Comparison of ENCODE assay signal across 24 mouse cellular contexts in genomic region chr4:46475101-46475500, GRCm38 (mm10). TPM values are rescaled to one million over a fixed set of nuclear protein-coding genes. Genes with fewer than 3 reads are reported as not detected.
DNase-seq lines count a peak whose midpoint lies in the region; ATAC-seq and TF ChIP-seq lines count a peak whose summit lies in the region.
"Had no signal": no experiment of that assay in that cellular context is flagged by ENCODE, and none has a peak within 500 bp of the region (broad histone marks: within the 10 kb centered on the region; RNA-seq: fewer than 3 reads in every experiment).

No protein-coding gene starts in this region.

- peak; percentile 4 for DNase-seq in gastrocnemius, adult 2 months
- no peak for DNase-seq in gastrocnemius, adult 18-20 months (ENCODE audit: low spot score)
- peak; percentile 86 for DNase-seq in R1 (ENCODE audit: low read depth, low spot score)
- no peak for DNase-seq in forebrain, embryonic 14.5 days (ENCODE audit: low spot score)
- no peak for DNase-seq in cerebellum, adult 9-11 months
- DNase-seq: adrenal gland, adult 8-10 months; adrenal gland, postnatal 25 days; cerebellum, adult 11-12 months; cerebellum, adult 8-10 months; cerebellum, postnatal 14 days; gastrocnemius, postnatal 25 days; heart, adult 18-20 months; heart, postnatal 10 days; heart, postnatal 36 days; kidney, adult 11 months had no signal

- TF ChIP-seq POLR2A in ES-Bruce4 (IDR thresholded peaks at IDR 0.05; ENCODE audit: insufficient read depth, low read length), result no peak

- H3K4me3 ChIP-seq in gastrocnemius, adult 2 months, result no peak overlapping the region
- no peak overlapping the region for H3K4me3 ChIP-seq in ES-Bruce4 (ENCODE audit: low read depth, low read length)
- H3K4me3 ChIP-seq in forebrain, embryonic 14.5 days (ENCODE audit: low read depth, low read length), result no peak overlapping the region
- H3K4me3 ChIP-seq: forebrain, embryonic 10.5 days; forebrain, embryonic 15.5 days; heart, embryonic 12.5 days; heart, embryonic 15.5 days; hindbrain, embryonic 10.5 days; hindbrain, embryonic 13.5 days; intestine, embryonic 15.5 days had no signal

- H3K9ac ChIP-seq in ES-Bruce4 (ENCODE audit: low read depth, poor library complexity, severe bottlenecking), result no peak overlapping the region
- no peak overlapping the region for H3K9ac ChIP-seq in forebrain, embryonic 14.5 days (ENCODE audit: low read length)
- H3K9ac ChIP-seq: forebrain, embryonic 15.5 days; heart, embryonic 12.5 days; heart, embryonic 15.5 days; hindbrain, embryonic 13.5 days; intestine, embryonic 15.5 days had no signal

- no peaks in the 10 kb centered on the region for H3K27me3 ChIP-seq in ES-Bruce4 (ENCODE audit: control insufficient read depth, insufficient read depth, low read length, poor library complexity, severe bottlenecking)
- no peaks in the 10 kb centered on the region for H3K27me3 ChIP-seq in forebrain, embryonic 14.5 days (replicated peaks; ENCODE audit: control insufficient read depth, insufficient read depth, low read length)
- H3K27me3 ChIP-seq: forebrain, embryonic 15.5 days; heart, embryonic 12.5 days; heart, embryonic 15.5 days; hindbrain, embryonic 13.5 days; intestine, embryonic 15.5 days had no signal

- H3K4me2 ChIP-seq in forebrain, embryonic 14.5 days (ENCODE audit: low read length), result no peak overlapping the region
- H3K4me2 ChIP-seq: forebrain, embryonic 15.5 days; heart, embryonic 12.5 days; heart, embryonic 15.5 days; hindbrain, embryonic 13.5 days; intestine, embryonic 15.5 days had no signal

- intact Hi-C loops in gastrocnemius, adult 2 months (cut with DNase I), result no loop called here

- ATAC-seq in forebrain, embryonic 14.5 days, result no peak
- ATAC-seq: forebrain, embryonic 15.5 days; hindbrain, embryonic 16.5 days; intestine, embryonic 15.5 days had no signal

- no peak for TF ChIP-seq EP300 in ES-Bruce4 (IDR thresholded peaks at IDR 0.05; ENCODE audit: insufficient read depth, low read depth, low read length)

- peaks cover 5% of the 10 kb centered on the region for H3K4me1 ChIP-seq in ES-Bruce4 (ENCODE audit: control insufficient read depth, insufficient read depth, low read length)
- H3K4me1 ChIP-seq in forebrain, embryonic 14.5 days (ENCODE audit: control insufficient read depth, insufficient read depth, low read length), result no peaks in the 10 kb centered on the region
- H3K4me1 ChIP-seq: forebrain, embryonic 10.5 days; forebrain, embryonic 15.5 days; heart, embryonic 12.5 days; heart, embryonic 15.5 days; hindbrain, embryonic 10.5 days; hindbrain, embryonic 13.5 days; intestine, embryonic 15.5 days had no signal

- WGBS in forebrain, embryonic 14.5 days, result 93% methylated on average over 5 of the region's 5 CpGs

- H3K36me3 ChIP-seq in ES-Bruce4 (ENCODE audit: control insufficient read depth, insufficient read depth, low read length, poor library complexity, severe bottlenecking), result peaks cover 41% of the 10 kb centered on the region
- peaks cover 53% of the 10 kb centered on the region for H3K36me3 ChIP-seq in forebrain, embryonic 14.5 days (ENCODE audit: control insufficient read depth, insufficient read depth, low read length)

- no peak overlapping the region for H3K27ac ChIP-seq in gastrocnemius, adult 2 months
- peak overlapping the region; percentile 35 for H3K27ac ChIP-seq in ES-Bruce4 (ENCODE audit: insufficient read depth, low read length)
- no peak overlapping the region for H3K27ac ChIP-seq in forebrain, embryonic 14.5 days (ENCODE audit: low read depth, low read length)
- H3K27ac ChIP-seq: forebrain, embryonic 10.5 days; forebrain, embryonic 15.5 days; heart, embryonic 15.5 days; hindbrain, embryonic 10.5 days; hindbrain, embryonic 13.5 days; intestine, embryonic 15.5 days had no signal

- no peaks in the 10 kb centered on the region for H3K9me3 ChIP-seq in ES-Bruce4 (replicated peaks; ENCODE audit: control insufficient read depth, insufficient read depth, low read length, poor library complexity, severe bottlenecking)
- no peaks in the 10 kb centered on the region for H3K9me3 ChIP-seq in forebrain, embryonic 14.5 days (replicated peaks; ENCODE audit: control insufficient read depth, low read length)
- H3K9me3 ChIP-seq: forebrain, embryonic 10.5 days; forebrain, embryonic 15.5 days; heart, embryonic 12.5 days; heart, embryonic 15.5 days; hindbrain, embryonic 10.5 days; hindbrain, embryonic 13.5 days; intestine, embryonic 15.5 days had no signal

- TF ChIP-seq CTCF in gastrocnemius, adult 2 months (IDR thresholded peaks at IDR 0.05), result no peak
- TF ChIP-seq CTCF in ES-Bruce4 (IDR thresholded peaks at IDR 0.05; ENCODE audit: low read depth, low read length), result no peak

RNA-seq across cellular contexts. Expression of gene Nans, which starts 13.9 kb away (rescaled TPM):
- 10 to 100 TPM; 15.1 to 20.6 TPM for total RNA-seq in gastrocnemius, adult 2 months (2021)
- total RNA-seq in gastrocnemius, adult 18-20 months (2021), result 10 to 100 TPM; 17.6 to 19.9 TPM
- polyA plus RNA-seq in ES-Bruce4 (2011; ENCODE audit: insufficient read depth, insufficient read length, low read depth, missing spikeins), result 103 TPM in 2 replicates
- 77.5 and 81.8 TPM in 2 replicates for polyA plus RNA-seq in forebrain, embryonic 14.5 days (2014; fragmentation: Nextera tagmentation; extraction: Ambion mirVana)

RNA-seq across cellular contexts. Expression of gene Anp32b, which starts 24.4 kb away (rescaled TPM):
- 10 to 100 TPM; 62.7 to 65.8 TPM for total RNA-seq in gastrocnemius, adult 2 months (2021)
- total RNA-seq in gastrocnemius, adult 18-20 months (2021), result 10 to 100 TPM; 63.2 to 66.2 TPM
- polyA plus RNA-seq in ES-Bruce4 (2011; ENCODE audit: insufficient read depth, insufficient read length, low read depth, missing spikeins), result 459 and 464 TPM in 2 replicates
- 83.5 and 92.4 TPM in 2 replicates for polyA plus RNA-seq in forebrain, embryonic 14.5 days (2014; fragmentation: Nextera tagmentation; extraction: Ambion mirVana)

Comparison
In these comparisons a context has a peak if more than half of its experiments do, and no peak if none do; other contexts are left out.
1. DNase-seq: peak in gastrocnemius, adult 2 months (single experiment) and R1 (single experiment); none in gastrocnemius, adult 18-20 months (single experiment), forebrain, embryonic 14.5 days (single experiment) and cerebellum, adult 9-11 months (single experiment).